Mouse (Mus musculus) heart, postnatal 10 days (tissue): ENCODE measurements around the gene Gm4869. TPM values are rescaled to one million over a fixed set of nuclear protein-coding genes. Genes with fewer than 3 reads are reported as not detected.

Source experiments
- DNase-seq, 2 experiments: peaks; one replicate each; pipeline ENCODE4 v3.0.0; 2021
- intact Hi-C: fragments of 180-260 bp; cut with DNase I; formaldehyde crosslinking; loops from one replicate; pipeline ENCODE4 v1.15.1; 2025
- microRNA-seq, 2 experiments: library from miRNA; unstranded; fragments of <30 nt; microRNA quantifications; one replicate each; pipeline ENCODE4 v1.2.0; 2022
- total RNA-seq, 2 experiments: library from RNA; stranded (reverse); gene quantifications; 2 replicates each; pipeline ENCODE4 v1.2.3; 2021

The Gm4869 gene
- total RNA-seq, 2 experiments from 2014 or later: not detected

DNA sequence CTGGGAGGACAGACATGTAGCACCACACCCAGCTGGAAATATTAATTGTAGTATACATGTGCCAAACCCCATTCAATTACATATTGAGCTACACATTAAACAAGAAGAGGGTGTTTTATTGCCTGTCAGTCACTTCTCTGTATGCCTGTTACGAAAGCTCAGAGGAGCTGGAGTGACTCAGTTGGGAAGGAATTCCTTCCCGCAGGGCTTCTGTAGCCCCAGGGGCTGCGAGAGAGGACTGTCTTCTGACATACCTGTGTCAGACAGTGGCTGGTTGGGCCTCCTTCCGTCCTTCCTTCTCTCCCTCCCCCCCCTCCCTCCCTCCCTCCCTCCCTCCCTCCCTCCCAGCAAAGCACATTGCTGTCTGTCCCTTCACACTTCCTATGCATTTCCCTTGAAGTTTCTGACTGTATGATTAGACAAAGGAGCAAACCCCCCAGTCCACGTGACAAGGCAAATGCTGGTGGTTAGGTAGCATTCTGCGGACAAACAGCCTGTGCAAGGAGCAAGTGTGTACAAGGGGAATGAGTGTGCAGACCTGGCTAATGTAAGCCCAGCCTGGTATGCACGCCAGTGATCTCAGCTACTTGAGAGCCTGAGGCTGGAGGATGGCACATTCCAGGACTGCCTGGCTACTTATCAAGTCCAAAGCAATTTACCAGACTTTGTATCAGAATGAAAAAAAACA lies 69.5 kb downstream of the Gm4869 start:
- intact Hi-C loops: no loop called here

DNA sequence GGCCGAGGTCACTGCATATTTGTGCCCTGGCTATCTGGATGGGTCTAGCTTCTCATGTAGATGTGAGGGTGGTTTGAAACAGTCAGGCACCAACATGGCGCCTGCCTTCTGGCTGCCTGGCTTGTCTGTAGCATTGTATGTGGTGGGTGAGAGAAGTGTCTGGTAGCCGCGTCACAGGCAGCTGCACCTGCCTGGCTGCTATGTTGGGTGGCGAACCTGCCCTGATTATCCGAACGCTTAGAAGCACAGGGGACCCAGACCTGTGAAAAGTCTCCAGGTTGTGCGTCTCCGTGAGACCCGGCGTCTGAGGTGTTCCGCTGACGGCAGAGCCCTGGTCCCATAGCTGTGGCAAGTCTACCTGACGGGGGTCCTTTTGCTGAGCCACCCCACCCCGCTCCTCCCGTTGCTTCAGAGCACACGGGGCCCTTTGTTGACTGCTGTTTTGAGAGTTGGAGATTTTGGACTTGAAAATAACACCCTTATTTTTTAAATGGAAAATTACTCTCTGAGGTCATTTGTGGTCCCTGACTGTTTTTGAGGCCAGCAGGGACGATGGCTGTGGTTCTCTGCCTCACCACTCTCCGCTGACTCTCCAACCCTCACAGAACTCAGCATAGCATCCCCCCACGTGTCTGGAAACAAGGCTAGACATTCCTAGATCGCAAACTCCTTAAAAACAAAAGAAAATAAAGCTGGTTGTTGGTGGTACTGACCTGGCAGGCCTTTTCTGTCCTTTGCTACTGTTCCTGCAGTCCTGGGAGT lies 71.9 kb downstream of the Gm4869 start:
- DNase-seq: no peak
- intact Hi-C loops: no loop called here

More for the DNA sequence above, 69.5 kb downstream of the Gm4869 start:
- DNase-seq: no peak

DNA sequence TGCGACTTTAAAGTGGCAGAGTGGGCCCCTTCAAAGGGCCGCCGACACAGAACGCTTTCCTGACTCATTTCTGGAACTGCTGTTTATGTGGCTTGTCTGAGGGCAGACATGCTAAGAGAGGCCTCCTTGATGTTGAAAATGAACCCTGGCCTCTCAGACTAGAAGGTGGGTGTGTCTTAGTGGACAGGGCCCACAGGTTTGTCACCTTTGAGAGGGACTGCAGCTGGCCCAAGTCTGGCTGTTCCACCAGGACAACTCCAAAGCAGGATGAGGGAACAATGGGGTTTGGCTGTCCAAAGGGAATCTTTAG lies 72.4 kb downstream of the Gm4869 start:
- DNase-seq: no peak
- intact Hi-C loops: no loop called here

DNA sequence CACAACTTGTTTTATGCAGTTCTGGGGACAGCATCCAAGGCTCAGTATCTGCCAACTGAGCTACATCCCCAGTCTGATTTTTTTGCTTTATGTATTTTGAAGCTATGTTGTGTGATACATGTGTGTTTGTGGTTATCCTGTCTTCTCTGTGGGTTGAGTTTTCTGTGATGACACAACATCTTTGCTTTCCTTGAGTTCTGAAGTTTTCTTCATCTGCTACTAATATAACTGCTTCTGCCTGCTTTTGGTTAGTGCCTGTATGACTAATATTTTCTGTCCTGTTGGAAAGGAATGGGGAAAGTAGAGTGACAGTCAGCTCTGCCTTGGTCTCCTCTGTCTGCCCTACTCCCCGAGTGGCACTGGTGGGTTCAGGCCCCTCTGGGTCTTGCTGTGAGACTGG lies 75.8 kb downstream of the Gm4869 start:
- DNase-seq: no peak
- intact Hi-C loops: no loop called here

DNA sequence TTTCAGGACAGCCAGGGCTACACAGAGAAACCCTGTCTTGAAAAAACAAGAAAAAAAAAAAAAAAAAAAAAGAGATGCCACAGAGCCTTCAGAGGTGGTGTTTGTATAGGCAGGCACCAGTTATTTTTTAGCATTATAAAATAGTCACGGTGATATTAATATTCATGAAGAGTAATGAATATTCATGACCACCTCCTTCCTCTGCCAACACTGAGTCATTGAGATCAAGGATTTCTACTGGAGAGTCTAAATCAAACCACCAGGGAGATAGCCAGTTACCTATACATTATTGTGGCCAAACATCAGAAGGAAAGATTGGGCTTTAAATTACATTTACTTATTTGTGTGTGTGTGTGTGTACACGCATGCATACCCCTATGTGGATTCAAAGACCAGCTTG lies 81.3 kb downstream of the Gm4869 start:
- no peak for DNase-seq
- intact Hi-C loops: no loop called here

DNA sequence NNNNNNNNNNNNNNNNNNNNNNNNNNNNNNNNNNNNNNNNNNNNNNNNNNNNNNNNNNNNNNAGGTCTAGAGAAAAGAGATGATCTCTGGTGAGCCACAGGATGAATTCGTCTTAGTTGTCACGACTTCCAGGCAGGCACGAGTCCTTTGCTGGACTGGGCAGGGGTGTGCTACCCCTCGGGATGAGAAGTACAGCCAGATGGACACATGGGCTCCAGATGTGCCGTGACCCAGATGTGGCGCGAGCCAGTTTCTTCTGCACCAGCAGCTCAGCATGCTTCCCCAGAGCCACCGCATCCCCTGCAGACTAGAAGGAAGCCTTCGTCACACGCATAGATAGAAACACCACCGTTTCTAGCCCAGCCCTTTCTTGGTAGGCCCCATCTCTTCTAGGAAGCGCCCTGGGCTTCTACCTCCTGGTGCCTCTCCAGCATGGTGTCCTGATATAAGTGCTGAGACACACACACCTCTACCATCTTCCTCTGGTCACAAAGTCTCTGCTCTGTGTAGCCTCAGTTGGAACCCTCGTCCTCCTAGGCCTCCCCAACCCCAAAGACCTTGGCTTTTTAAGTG lies 92.8 kb downstream of the Gm4869 start:
- DNase-seq: no peak
- intact Hi-C loops: loop anchor here (5.0 kb wide), 4 partner anchors 149 to 701 kb away; partner anchors contain the start of gene Mrm2

DNA sequence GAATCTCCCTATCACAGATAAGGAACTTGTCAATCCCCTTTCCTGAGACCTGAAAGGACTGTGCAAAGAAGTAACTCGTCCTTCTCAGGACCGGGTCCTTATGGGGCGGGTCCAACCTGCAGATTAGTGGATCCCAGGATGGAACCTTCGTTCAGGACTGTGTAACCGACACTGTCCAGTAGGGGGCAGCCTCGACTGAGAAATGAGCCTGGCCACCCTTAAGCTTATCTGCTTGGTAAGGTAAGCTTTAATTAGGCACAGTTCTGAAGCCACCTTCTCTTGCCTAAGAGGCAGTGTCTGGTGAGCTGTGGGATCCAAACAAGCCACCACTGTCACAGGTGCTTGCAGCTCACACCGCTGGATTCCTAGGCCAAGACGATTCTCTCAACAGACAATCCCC lies 94.7 kb downstream of the Gm4869 start:
- intact Hi-C loops: loop anchor here (1.0 to 2.0 kb wide), 3 partner anchors 27 to 124 kb away; no protein-coding TSS in a partner anchor
- peak; percentile 83 to 93 for DNase-seq

DNA sequence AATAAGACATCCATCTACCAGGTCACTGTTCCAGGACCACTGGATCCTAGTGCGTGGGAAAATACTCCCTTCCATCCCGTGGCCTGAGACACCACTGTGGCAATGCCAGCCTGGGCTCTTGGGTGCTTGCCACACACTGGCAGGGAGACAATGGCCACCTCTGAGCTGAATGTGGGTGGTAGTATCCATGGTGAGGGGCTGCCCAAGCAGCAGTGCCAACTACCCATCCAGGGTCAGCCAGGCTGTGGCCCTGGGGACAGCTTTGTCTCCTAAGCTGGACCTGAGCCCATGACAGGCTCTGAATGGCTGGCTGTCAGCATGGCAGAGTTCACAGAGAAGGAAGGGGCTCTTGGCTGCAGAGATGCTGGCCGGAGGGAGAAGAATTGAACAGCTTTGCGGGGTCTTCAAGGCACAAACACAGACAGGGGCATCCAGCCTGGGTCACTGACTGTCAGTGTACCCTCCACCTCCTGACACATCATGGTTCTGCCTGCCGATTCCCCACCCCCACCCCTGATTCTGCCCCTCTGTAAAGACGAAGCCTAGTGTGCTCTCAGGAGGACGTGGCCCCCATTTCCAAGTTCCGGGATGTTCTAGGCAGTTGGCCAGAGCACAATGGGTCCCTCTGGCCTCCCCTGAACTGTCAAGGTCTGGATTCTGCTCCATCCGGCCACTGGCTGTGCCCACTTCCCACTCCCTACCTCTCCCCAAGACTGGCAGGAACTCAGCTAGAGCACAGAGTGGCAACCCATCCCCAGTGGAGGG lies 97.5 kb downstream of the Gm4869 start:
- no peak for DNase-seq
- intact Hi-C loops: no loop called here

Small RNA genes within 50 kb of the gene (microRNA-seq; reads per million reads assigned to microRNA genes)
- gene Mir7038: 0 to 0.70 reads per million in 2 experiments

Other genes starting within 250 kb of the Gm4869 start
- 10 to 100 TPM; 16.5 to 21.2 TPM for gene Mad1l1, start 124.1 kb upstream of the Gm4869 start, total RNA-seq
- gene Nudt1, start 124.0 kb upstream of the Gm4869 start, total RNA-seq: 10 to 100 TPM; 11.1 to 11.8 TPM
- gene Mrm2, start 113.7 kb upstream of the Gm4869 start, total RNA-seq: 10 to 100 TPM in 1 of 2 experiments, 1 to 10 TPM in 1; 8.4 to 11.6 TPM
- gene Snx8, start 56.4 kb upstream of the Gm4869 start, total RNA-seq: 10 to 100 TPM; 17.0 to 18.2 TPM
- gene Eif3b, start 26.3 kb upstream of the Gm4869 start, total RNA-seq: 100 to 1,000 TPM; 101 to 105 TPM
- gene Chst12, start 59.9 kb downstream of the Gm4869 start, total RNA-seq: 1 to 10 TPM; 7.5 to 8.2 TPM
- gene Grifin, start 119.4 kb downstream of the Gm4869 start, total RNA-seq: not detected
- gene Lfng, start 161.7 kb downstream of the Gm4869 start, total RNA-seq: 10 to 100 TPM; 14.1 to 15.7 TPM
- gene Ttyh3, start 203.4 kb downstream of the Gm4869 start, total RNA-seq: 10 to 100 TPM; 58.4 to 61.4 TPM